Mouse (Mus musculus): Measurements from ENCODE around the gene Rcan2.
"Not testable (repeated sequence)": the region's sequence is repeated elsewhere in the genome, so short reads cannot be mapped to it uniquely, and the experiment has no call there.

The Rcan2 gene

DNA sequence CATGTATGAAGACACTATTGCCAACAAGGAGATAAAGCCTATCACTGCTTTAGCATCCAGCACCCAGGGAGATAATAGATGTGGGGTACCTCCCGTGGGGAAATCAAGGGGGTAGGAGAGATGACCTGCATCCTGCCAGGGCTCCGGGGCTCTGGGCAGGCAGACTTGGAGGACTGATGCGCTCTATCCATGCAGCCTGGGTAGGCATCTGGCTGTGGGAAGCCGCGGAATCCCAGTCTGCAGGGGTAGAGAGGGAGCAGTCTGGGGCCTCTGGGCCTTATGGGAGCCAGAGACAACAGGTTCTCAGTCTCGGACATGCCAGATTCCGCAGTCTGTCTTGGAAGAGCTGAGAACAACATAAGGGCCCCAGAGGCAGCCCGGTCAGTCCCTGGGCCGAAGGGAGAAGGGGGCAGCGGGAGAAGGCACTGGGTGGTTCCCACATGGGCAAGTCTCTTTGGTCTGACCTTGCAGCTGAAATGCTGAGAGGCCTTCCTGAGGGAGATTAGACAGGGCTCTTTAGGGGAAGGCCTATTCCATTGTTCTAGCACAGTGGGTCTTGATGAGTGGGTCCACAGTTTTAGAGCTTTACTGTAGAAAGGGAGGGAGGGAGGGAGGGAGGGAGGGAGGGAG, 23.7 kb downstream of the Rcan2 start:
- no peak for DNase-seq (ENCODE audit: low spot score in 2 of 2)

DNA sequence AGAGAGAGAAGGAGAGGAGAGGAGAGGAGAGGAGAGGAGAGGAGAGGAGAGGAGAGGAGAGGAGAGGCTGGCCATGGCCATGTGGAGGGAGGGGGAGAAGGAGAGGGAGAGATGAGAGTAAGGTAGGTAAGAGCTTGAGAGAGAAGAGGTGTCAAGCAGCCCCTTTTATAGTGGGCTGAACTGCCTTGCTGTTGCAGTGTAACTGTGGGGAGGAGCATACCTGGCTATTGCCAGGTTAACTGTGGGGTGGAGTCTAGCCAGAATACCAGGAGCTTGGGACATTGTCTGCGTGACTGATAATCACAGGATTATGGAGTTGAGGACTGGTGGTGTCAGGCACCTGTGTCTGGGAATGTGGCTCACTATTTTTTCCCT, 24.2 kb downstream of the Rcan2 start:
- not testable (repeated sequence) for DNase-seq (ENCODE audit: low spot score in 2 of 2)

GRCm38 (mm10) chr17:43827261-43827660, 26.1 kb downstream of the Rcan2 start:
- DNase-seq (ENCODE audit: low spot score in 2 of 2): no peak

GRCm38 (mm10) chr17:43832401-43833124, 31.4 kb downstream of the Rcan2 start:
- no peak for DNase-seq (ENCODE audit: low spot score in 2 of 2)

DNA sequence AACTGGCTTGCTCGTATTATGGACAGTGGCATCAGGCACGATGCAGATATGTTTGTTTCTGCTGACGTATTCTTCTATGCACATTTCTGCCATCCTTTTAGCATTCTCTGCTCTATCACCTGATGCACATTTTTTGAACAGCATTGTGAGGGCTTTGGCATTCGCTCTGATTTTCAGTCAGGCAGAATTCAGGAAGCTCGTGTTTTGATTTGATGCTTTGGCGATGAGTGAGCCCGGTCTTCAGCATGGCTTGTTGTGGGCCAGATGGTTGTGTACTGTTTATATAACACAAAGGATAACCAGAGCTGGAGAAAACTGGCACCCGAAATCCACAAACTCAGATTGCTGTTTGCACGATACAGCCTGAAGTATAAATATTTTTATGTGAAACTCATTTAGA, 39.1 kb downstream of the Rcan2 start:
- peak in 1 of 2 experiments; percentile 23 for DNase-seq (ENCODE audit: low spot score in 2 of 2)

DNA sequence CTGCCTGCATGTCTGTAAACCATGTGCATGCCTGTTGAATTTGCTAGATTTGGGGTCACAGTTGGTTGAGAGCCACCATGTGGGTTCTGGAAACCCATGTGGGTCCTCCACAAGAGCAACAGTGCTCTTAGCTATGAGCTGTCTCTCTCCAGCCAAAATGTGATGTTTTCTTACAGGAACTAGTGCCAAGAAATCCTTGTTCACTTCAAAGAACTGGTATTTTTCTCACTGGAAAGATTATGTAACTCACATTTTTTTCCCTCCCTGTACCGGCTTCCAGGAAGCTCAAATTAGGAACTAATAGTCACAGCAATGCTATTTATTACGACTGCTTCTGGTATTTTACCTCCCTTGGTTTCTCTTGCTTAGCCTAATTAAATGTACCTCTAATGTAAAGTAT, 45.6 kb downstream of the Rcan2 start:
- peak in 1 of 2 experiments; percentile 40 for DNase-seq (ENCODE audit: low spot score in 2 of 2)

DNA sequence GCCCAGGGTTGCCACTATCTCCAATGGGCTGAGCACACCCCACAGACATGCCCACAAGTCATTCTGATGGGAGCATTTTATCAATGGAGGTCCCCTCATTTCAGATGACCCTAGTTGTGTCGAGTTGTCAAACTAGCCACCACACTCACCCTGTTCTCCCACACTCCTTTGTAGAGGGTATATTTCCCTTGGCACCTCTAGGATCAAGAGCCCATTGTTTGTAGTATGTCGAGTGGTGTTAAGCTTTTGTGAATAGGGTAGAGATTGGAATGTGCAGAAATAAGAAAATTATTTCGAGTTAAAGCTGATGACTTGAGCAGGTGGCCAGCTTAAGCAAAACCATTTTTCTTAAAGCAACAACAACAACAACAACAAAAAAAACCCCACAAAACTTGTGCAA, 47.8 kb downstream of the Rcan2 start:
- no peak for DNase-seq (ENCODE audit: low spot score in 2 of 2)

DNA sequence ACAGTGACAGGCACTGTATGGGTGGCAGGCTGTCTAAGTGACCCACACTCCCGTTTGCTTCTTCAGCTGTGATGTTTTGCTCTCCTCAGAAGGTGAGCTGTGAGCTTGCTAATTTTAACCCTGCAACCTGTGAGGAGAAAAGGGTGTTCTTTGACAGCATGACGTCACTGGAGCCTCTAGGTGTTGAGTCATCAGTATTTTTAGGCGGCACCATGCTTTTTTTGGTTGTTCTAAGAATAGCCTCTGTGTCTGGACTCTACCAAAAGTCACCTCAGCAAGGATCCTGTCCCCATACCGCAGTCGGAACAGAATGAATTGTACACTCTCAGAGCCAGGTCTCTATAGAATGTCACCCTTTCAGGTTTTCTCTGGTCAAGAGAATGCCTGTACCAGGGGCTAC, 54.0 kb downstream of the Rcan2 start:
- DNase-seq (ENCODE audit: low spot score in 2 of 2): no peak

DNA sequence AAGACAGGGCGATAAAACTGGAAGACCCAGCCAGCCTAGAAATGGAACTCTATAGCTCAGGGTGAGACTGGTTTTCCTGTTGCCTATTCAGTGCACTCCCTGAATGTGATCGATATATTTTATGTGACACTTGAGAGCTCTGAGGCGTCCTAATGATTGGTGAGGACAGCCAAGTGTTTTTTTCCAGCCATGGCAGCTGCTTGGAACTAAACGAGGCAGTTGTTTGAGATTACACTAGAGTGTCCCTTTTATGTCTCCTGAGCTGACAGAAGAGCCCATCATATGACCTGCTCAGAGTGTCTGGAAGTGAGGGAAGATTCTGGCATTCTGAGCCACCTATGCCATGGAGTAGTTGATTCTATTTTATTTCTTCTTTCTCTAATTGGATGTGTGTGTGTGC, 54.9 kb downstream of the Rcan2 start:
- no peak for DNase-seq (ENCODE audit: low spot score in 2 of 2)

DNA sequence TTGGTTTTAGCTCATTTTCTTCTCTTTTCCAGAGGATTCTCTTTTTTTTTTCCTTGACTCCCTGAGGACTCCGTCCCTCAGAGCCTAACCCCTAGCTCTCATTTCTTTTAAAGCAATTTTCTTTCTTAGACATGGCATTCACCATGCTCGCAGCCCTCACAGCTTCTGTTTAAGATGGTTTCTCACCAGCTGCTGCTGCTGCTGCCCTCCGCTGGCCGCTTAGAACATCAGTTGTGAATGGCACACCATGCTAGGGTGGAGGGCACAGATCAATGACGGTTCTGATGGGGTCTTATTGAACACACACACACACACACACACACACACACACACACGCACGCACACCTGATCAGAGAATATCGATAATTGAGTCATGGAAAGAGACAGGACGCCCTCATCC, 67.7 kb downstream of the Rcan2 start:
- DNase-seq (ENCODE audit: low spot score in 2 of 2): no peak

DNA sequence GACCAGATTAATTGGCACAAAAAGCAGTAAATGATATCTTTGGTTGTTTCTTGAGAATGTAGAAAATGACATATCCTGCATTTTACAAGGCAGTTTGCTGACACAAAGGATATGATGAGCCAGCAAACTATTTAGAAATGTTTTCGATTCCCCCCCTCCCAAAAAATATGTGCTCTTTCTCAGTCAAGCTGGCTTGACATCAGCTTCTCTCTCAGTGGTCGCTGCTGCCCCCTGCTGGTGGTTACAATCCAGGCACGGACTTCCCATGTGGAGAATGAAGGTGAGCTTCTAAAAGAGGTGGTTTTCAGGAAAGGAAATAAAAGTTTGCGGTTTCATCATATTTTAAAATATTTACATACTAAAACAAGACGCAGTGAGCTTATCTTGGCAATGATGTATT, 68.5 kb downstream of the Rcan2 start:
- peak in 1 of 2 experiments; percentile 79 for DNase-seq (ENCODE audit: low spot score in 2 of 2)

- no peak for DNase-seq (ENCODE audit: low spot score in 2 of 2)
Measured at GRCm38 (mm10) chr17:43874417-43874816, 73.3 kb downstream of the Rcan2 start.

GRCm38 (mm10) chr17:43877425-43877824, 76.3 kb downstream of the Rcan2 start:
- DNase-seq (ENCODE audit: low spot score in 2 of 2): no peak

GRCm38 (mm10) chr17:43883016-43883415, 81.9 kb downstream of the Rcan2 start:
- DNase-seq (ENCODE audit: low spot score in 2 of 2): peak in 1 of 2 experiments; percentile 29

DNA sequence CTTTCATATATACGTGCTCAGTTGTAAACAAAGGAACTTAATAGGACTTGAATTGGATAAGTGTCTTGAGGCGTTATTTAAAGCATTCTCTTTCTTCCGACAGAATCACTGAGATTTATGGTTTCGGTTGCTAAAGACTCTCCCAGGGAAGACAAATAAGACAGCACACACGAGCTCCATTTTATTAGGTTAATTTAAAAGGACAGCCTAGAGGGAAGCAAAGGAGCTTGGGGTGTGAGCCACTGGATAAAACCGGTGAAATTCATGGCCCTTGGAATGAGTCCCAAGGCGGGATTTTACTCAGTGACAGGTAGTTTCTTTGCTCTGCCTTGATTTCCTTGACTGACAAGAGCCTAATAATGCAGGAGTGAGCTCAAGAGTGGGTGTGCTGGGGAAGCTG, 85.1 kb downstream of the Rcan2 start:
- no peak for DNase-seq (ENCODE audit: low spot score in 2 of 2)

- DNase-seq (ENCODE audit: low spot score in 2 of 2): no peak
Measured at GRCm38 (mm10) chr17:43887931-43888330, 86.8 kb downstream of the Rcan2 start.

GRCm38 (mm10) chr17:43897346-43897745, 96.2 kb downstream of the Rcan2 start:
- DNase-seq (ENCODE audit: low spot score in 2 of 2): no peak

GRCm38 (mm10) chr17:43899405-43900092, 98.4 kb downstream of the Rcan2 start:
- DNase-seq (ENCODE audit: low spot score in 2 of 2): no peak

DNA sequence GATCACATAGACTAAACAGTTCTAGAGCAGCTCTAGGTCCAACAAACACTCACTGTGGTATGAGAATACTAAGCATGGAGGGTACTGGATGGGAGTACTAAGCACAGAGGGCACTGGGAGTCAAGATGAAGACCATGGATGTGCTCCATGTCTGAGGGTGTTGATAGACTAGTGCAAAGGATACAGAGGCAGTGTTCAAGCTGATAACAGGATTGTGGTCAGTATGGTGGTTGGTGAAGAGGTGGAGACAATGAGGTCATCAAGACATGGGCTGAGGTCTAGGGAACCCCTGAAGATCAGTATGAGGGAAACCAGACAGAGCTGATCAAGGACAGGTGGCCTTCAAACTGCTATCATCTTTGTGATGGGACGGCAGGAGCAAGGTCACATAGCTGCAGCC, 99.0 kb downstream of the Rcan2 start:
- no peak for DNase-seq (ENCODE audit: low spot score in 2 of 2)

GRCm38 (mm10) chr17:43901474-43901873, 100.3 kb downstream of the Rcan2 start:
- DNase-seq (ENCODE audit: low spot score in 2 of 2): no peak

- peak in 1 of 2 experiments; percentile 23 for DNase-seq (ENCODE audit: low spot score in 2 of 2)
Measured at GRCm38 (mm10) chr17:43903807-43904771, 102.9 kb downstream of the Rcan2 start.

DNA sequence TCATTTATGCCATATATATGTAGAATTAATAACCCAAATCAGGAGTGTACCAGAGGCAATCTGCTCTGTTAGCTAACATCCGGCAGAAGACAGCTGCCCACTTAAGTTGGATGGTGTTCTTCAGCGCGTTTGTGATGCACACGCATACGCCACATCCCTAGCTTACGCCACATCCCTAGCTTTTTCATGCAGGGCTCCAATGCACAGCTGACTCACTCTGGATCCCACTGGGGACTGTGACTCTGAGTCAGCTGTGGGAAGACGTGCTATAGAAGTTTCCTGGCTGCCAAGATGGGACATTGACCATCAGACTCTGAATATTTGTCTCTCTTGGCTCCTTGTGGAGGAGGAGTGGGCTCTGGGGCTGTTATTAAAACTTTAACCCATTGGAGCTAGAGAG, 103.7 kb downstream of the Rcan2 start:
- DNase-seq (ENCODE audit: low spot score in 2 of 2): peak in 1 of 2 experiments; percentile 44
